11 mouse cellular contexts compared by ENCODE assay signal in the genomic region with DNA sequence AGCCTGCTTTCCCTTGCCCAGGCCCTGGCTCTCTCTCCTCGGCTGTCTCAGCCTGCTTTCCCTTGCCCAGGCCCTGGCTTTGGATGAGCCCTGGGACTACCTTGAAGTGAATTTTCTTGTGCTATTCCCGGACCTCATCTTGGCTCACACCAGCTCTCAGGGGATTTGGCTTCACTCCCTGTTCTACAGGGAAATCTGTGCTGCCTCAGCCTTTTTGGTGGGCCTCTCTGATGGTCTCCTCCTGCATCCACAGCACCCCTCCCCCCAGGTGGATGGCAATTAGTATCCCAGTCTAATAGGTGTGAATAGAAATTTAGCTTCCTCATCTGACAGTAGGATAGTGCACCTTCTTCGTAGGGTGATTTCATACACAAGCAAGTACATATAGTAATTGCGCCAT. TPM values are rescaled to one million over a fixed set of nuclear protein-coding genes. Genes with fewer than 3 reads are reported as not detected.
A peak's percentile ranks its signal among the peaks of the same experiment; 100 is the strongest.
DNase-seq lines count a peak whose midpoint lies in the region; ATAC-seq lines count a peak whose summit lies in the region.
"Had no signal": no experiment of that assay in that cellular context is flagged by ENCODE, and none has a peak within 500 bp of the region (broad histone marks: within the 10 kb centered on the region; RNA-seq: fewer than 3 reads in every experiment).

No protein-coding gene starts in this region.

- H3K27ac ChIP-seq in heart, embryonic 13.5 days (replicated peaks): peak overlapping the region; percentile 54; the same call in 1 of the 2 replicates
- peak overlapping the region; percentile 63 for H3K27ac ChIP-seq in forebrain, embryonic 12.5 days
- H3K27ac ChIP-seq in limb, embryonic 15.5 days: peak overlapping the region; percentile 57; the same call in 1 of the 2 replicates
- H3K27ac ChIP-seq in embryonic facial prominence, embryonic 10.5 days (replicated peaks): no peak overlapping the region

- no peaks in the 10 kb centered on the region for H3K36me3 ChIP-seq in heart, embryonic 13.5 days
- peaks cover 15% of the 10 kb centered on the region for H3K36me3 ChIP-seq in forebrain, embryonic 12.5 days (replicated peaks)
- no peaks in the 10 kb centered on the region for H3K36me3 ChIP-seq in limb, embryonic 15.5 days
- peaks cover 11% of the 10 kb centered on the region for H3K36me3 ChIP-seq in embryonic facial prominence, embryonic 10.5 days (replicated peaks)

- H3K9ac ChIP-seq in heart, embryonic 13.5 days: peak overlapping the region; percentile 41
- peak overlapping the region; percentile 21; the same call in 1 of the 2 replicates for H3K9ac ChIP-seq in forebrain, embryonic 12.5 days
- no peak overlapping the region for H3K9ac ChIP-seq in limb, embryonic 15.5 days

- H3K27me3 ChIP-seq in heart, embryonic 13.5 days (replicated peaks): 0 out of 2 replicates have a peak, but pooled peaks cover 3% of the 10 kb centered on the region
- H3K27me3 ChIP-seq in forebrain, embryonic 12.5 days: no peaks in the 10 kb centered on the region
- H3K27me3 ChIP-seq in limb, embryonic 15.5 days: no peaks in the 10 kb centered on the region
- no peaks in the 10 kb centered on the region for H3K27me3 ChIP-seq in embryonic facial prominence, embryonic 10.5 days (replicated peaks; ENCODE audit: low read depth, poor library complexity, severe bottlenecking)

- H3K4me1 ChIP-seq in heart, embryonic 13.5 days: peaks cover 40% of the 10 kb centered on the region
- peaks cover 59% of the 10 kb centered on the region for H3K4me1 ChIP-seq in forebrain, embryonic 12.5 days
- peaks cover 28% of the 10 kb centered on the region for H3K4me1 ChIP-seq in limb, embryonic 15.5 days
- peaks cover 28% of the 10 kb centered on the region for H3K4me1 ChIP-seq in embryonic facial prominence, embryonic 10.5 days

- no peak for DNase-seq in heart, adult 9 months (ENCODE audit: low spot score in 2 of 2)
- DNase-seq in MN1 (ENCODE audit: low spot score): peak; percentile 57
- DNase-seq in layer of hippocampus, adult 9-11 months: no peak
- DNase-seq in embryonic facial prominence, embryonic 10.5 days (ENCODE audit: low spot score): no peak
- DNase-seq in yolk sac, embryonic 10.5 days (ENCODE audit: low spot score): no peak
- DNase-seq: right cerebral cortex, postnatal 25 days; thymus, postnatal 25 days had no signal

- H3K4me2 ChIP-seq in heart, embryonic 13.5 days: peak overlapping the region; percentile 39
- no peak overlapping the region for H3K4me2 ChIP-seq in forebrain, embryonic 12.5 days
- H3K4me2 ChIP-seq in limb, embryonic 15.5 days: no peak overlapping the region

- 55% methylated on average over 4 of the region's 4 CpGs for WGBS in heart, embryonic 13.5 days
- 77% methylated on average over 4 of the region's 4 CpGs for WGBS in forebrain, embryonic 12.5 days
- WGBS in limb, embryonic 15.5 days: 76% methylated on average over 4 of the region's 4 CpGs
- WGBS in embryonic facial prominence, embryonic 10.5 days: 73% methylated on average over 4 of the region's 4 CpGs

- H3K9me3 ChIP-seq in heart, embryonic 13.5 days: no peaks in the 10 kb centered on the region
- no peaks in the 10 kb centered on the region for H3K9me3 ChIP-seq in forebrain, embryonic 12.5 days
- H3K9me3 ChIP-seq in limb, embryonic 15.5 days: no peaks in the 10 kb centered on the region
- H3K9me3 ChIP-seq in embryonic facial prominence, embryonic 10.5 days: no peaks in the 10 kb centered on the region

- ATAC-seq in heart, embryonic 13.5 days (ENCODE audit: extremely low read depth, insufficient number of reproducible peaks, low FRiP score, low TSS enrichment): no peak
- ATAC-seq in forebrain, embryonic 12.5 days (ENCODE audit: low FRiP score): peak; percentile 10; the same call in 1 of the 2 replicates
- no peak for ATAC-seq in limb, embryonic 15.5 days (ENCODE audit: insufficient number of reproducible peaks, low FRiP score, low TSS enrichment, low read depth)

- H3K4me3 ChIP-seq in heart, embryonic 13.5 days: no peak overlapping the region
- H3K4me3 ChIP-seq in forebrain, embryonic 12.5 days (replicated peaks): no peak overlapping the region
- H3K4me3 ChIP-seq in limb, embryonic 15.5 days: no peak overlapping the region
- no peak overlapping the region for H3K4me3 ChIP-seq in embryonic facial prominence, embryonic 10.5 days
- H3K4me3 ChIP-seq: erythroblast, embryonic 14.5 days had no signal

RNA-seq across cellular contexts. Expression of a gene that starts 46.4 kb away (rescaled TPM):
- 16.1 and 16.4 TPM in 2 replicates for polyA plus RNA-seq in heart, embryonic 13.5 days (2015; fragmentation: Nextera tagmentation; extraction: Ambion mirVana)
- polyA plus RNA-seq in forebrain, embryonic 12.5 days (2016; fragmentation: Nextera tagmentation; extraction: Ambion mirVana): 58.4 and 60.5 TPM in 2 replicates
- 30.4 and 30.6 TPM in 2 replicates for polyA plus RNA-seq in limb, embryonic 15.5 days (2015; fragmentation: Nextera tagmentation; extraction: Ambion mirVana)
- 15.2 and 15.5 TPM in 2 replicates for polyA plus RNA-seq in embryonic facial prominence, embryonic 10.5 days (2016; fragmentation: Nextera tagmentation; extraction: Ambion mirVana)

RNA-seq across cellular contexts. Expression of a gene that starts 56.7 kb away (rescaled TPM):
- polyA plus RNA-seq in heart, embryonic 13.5 days (2015; fragmentation: Nextera tagmentation; extraction: Ambion mirVana): 2.4 and 3.8 TPM in 2 replicates
- polyA plus RNA-seq in forebrain, embryonic 12.5 days (2016; fragmentation: Nextera tagmentation; extraction: Ambion mirVana): 109 and 134 TPM in 2 replicates
- polyA plus RNA-seq in limb, embryonic 15.5 days (2015; fragmentation: Nextera tagmentation; extraction: Ambion mirVana): 5.4 and 7.6 TPM in 2 replicates
- polyA plus RNA-seq in embryonic facial prominence, embryonic 10.5 days (2016; fragmentation: Nextera tagmentation; extraction: Ambion mirVana): 32.8 and 39.6 TPM in 2 replicates
- polyA plus RNA-seq: erythroblast, embryonic 14.5 days had no signal
